Mouse (Mus musculus) left cerebral cortex, postnatal 25 days (tissue): ENCODE results near the gene Ypel2. TPM values are rescaled to one million over a fixed set of nuclear protein-coding genes. Genes with fewer than 3 reads are reported as not detected.

Source experiments
- DNase-seq, 2 experiments: peaks; one replicate each; pipeline ENCODE4 v3.0.0; 2022; ENCODE audit warnings: low spot score in 2 of 2, mixed read lengths in 1 of 2
- intact Hi-C: fragments of 180-260 bp; cut with DNase I; formaldehyde crosslinking; loops from one replicate; pipeline ENCODE4 v1.15.1; 2025
- total RNA-seq, 2 experiments: library from RNA; stranded (reverse); gene quantifications; 2 replicates each; pipeline ENCODE4 v1.2.3; 2021

The Ypel2 gene
- total RNA-seq, 2 experiments from 2014 or later: 49.8 to 61.2 TPM

- no peak for DNase-seq
- intact Hi-C loops: no loop called here
Observed at GRCm38 (mm10) chr11:87001217-87001616, 7.7 kb upstream of the Ypel2 start.

- DNase-seq: no peak
- intact Hi-C loops: loop anchor here (10.0 kb wide), 1 partner anchor 101 kb away; no protein-coding TSS in a partner anchor
Observed at GRCm38 (mm10) chr11:86996266-86996665, 2.8 kb upstream of the Ypel2 start.

- intact Hi-C loops: loop anchor here (2.0 to 10.0 kb wide), 2 partner anchors 101 to 239 kb away; partner anchors contain the start of gene Cltc
- peak; percentile 74 to 87 for DNase-seq
Observed at GRCm38 (mm10) chr11:86995625-86996221, 2.2 kb upstream of the Ypel2 start.

GRCm38 (mm10) chr11:86994791-86995624 is 1.5 kb upstream of the Ypel2 start:
- intact Hi-C loops: loop anchor here (2.0 to 10.0 kb wide), 6 partner anchors 38 to 238 kb away; partner anchors contain the start of genes Cltc and Dhx40
- no peak for DNase-seq

- intact Hi-C loops: loop anchor here (2.0 to 10.0 kb wide), 6 partner anchors 37 to 238 kb away; partner anchors contain the start of genes Cltc and Dhx40
- DNase-seq: no peak
Observed at GRCm38 (mm10) chr11:86994330-86994729, 823 bp upstream of the Ypel2 start.

- intact Hi-C loops: loop anchor here (2.0 to 10.0 kb wide), 6 partner anchors 35 to 185 kb away; partner anchors contain the start of gene Dhx40
- DNase-seq: no peak
Observed at GRCm38 (mm10) chr11:86992461-86992988, 982 bp downstream of the Ypel2 start.

GRCm38 (mm10) chr11:86991241-86991640 is 2.3 kb downstream of the Ypel2 start:
- intact Hi-C loops: loop anchor here (5.0 to 10.0 kb wide), 5 partner anchors 34 to 184 kb away; partner anchors contain the start of gene Dhx40
- DNase-seq: no peak

GRCm38 (mm10) chr11:86990309-86990708 is 3.2 kb downstream of the Ypel2 start:
- no peak for DNase-seq
- intact Hi-C loops: loop anchor here (5.0 to 10.0 kb wide), 5 partner anchors 33 to 183 kb away; partner anchors contain the start of gene Dhx40

GRCm38 (mm10) chr11:86984990-86985389 is 8.5 kb downstream of the Ypel2 start:
- intact Hi-C loops: no loop called here
- DNase-seq: no peak

- no peak for DNase-seq
- intact Hi-C loops: no loop called here
Observed at GRCm38 (mm10) chr11:86983056-86983455, 10.5 kb downstream of the Ypel2 start.

GRCm38 (mm10) chr11:86981229-86981791 is 12.2 kb downstream of the Ypel2 start:
- no peak for DNase-seq
- intact Hi-C loops: no loop called here

- no peak for DNase-seq
- intact Hi-C loops: no loop called here
Observed at GRCm38 (mm10) chr11:86980526-86980925, 13.0 kb downstream of the Ypel2 start.

GRCm38 (mm10) chr11:86979799-86980198 is 13.7 kb downstream of the Ypel2 start:
- no peak for DNase-seq
- intact Hi-C loops: no loop called here

GRCm38 (mm10) chr11:86977242-86977641 is 16.3 kb downstream of the Ypel2 start:
- intact Hi-C loops: no loop called here
- no peak for DNase-seq

- intact Hi-C loops: no loop called here
- peak in 1 of 2 experiments; percentile 53 for DNase-seq
Observed at GRCm38 (mm10) chr11:86974401-86974800, 19.1 kb downstream of the Ypel2 start.

GRCm38 (mm10) chr11:86973255-86973654 is 20.3 kb downstream of the Ypel2 start:
- intact Hi-C loops: no loop called here
- DNase-seq: no peak

GRCm38 (mm10) chr11:86971057-86971753 is 22.3 kb downstream of the Ypel2 start:
- DNase-seq: no peak
- intact Hi-C loops: no loop called here

- DNase-seq: no peak
Observed at GRCm38 (mm10) chr11:86969041-86969821, 24.3 kb downstream of the Ypel2 start.

GRCm38 (mm10) chr11:86967506-86967905 is 26.0 kb downstream of the Ypel2 start:
- intact Hi-C loops: no loop called here
- no peak for DNase-seq

More at GRCm38 (mm10) chr11:86969041-86969821, 24.3 kb downstream of the Ypel2 start:
- intact Hi-C loops: no loop called here
